Mouse (Mus musculus): ENCODE data around the gene Asic3.

Gene Asic3

GRCm38 (mm10) chr5:24413042-24413693 lies at the start of gene Asic3:
TSS of gene Asic3 (plus strand) at chr5:24413392.
- DNase-seq (ENCODE audit: low spot score in 2 of 2), result no peak

GRCm38 (mm10) chr5:24363467-24363866 lies 49.7 kb upstream of the Asic3 start:
- DNase-seq (ENCODE audit: low spot score in 2 of 2), result no peak

GRCm38 (mm10) chr5:24364061-24364460 lies 49.1 kb upstream of the Asic3 start:
- DNase-seq (ENCODE audit: low spot score in 2 of 2), result no peak

GRCm38 (mm10) chr5:24364508-24364907 lies 48.7 kb upstream of the Asic3 start, which contains the start of gene Nos3:
TSS of gene Nos3 (plus strand) at chr5:24364810.
- no peak for DNase-seq (ENCODE audit: low spot score in 2 of 2)

- no peak for DNase-seq (ENCODE audit: low spot score in 2 of 2)
Measured at GRCm38 (mm10) chr5:24364963-24365362, 48.2 kb upstream of the Asic3 start.

GRCm38 (mm10) chr5:24365528-24365927 lies 47.7 kb upstream of the Asic3 start:
- DNase-seq (ENCODE audit: low spot score in 2 of 2), result no peak

- DNase-seq (ENCODE audit: low spot score in 2 of 2), result no peak
Measured at GRCm38 (mm10) chr5:24366426-24366825, 46.8 kb upstream of the Asic3 start.

GRCm38 (mm10) chr5:24369767-24370166 lies 43.4 kb upstream of the Asic3 start:
- DNase-seq (ENCODE audit: low spot score in 2 of 2), result no peak

GRCm38 (mm10) chr5:24373807-24374206 lies 39.4 kb upstream of the Asic3 start:
- DNase-seq (ENCODE audit: low spot score in 2 of 2), result no peak

- DNase-seq (ENCODE audit: low spot score in 2 of 2), result no peak
Measured at GRCm38 (mm10) chr5:24374216-24374615, 39.0 kb upstream of the Asic3 start.

GRCm38 (mm10) chr5:24374666-24375328 lies 38.4 kb upstream of the Asic3 start:
- no peak for DNase-seq (ENCODE audit: low spot score in 2 of 2)

GRCm38 (mm10) chr5:24378700-24379099 lies 34.5 kb upstream of the Asic3 start:
- no peak for DNase-seq (ENCODE audit: low spot score in 2 of 2)

GRCm38 (mm10) chr5:24379501-24379900 lies 33.7 kb upstream of the Asic3 start:
- DNase-seq (ENCODE audit: low spot score in 2 of 2), result peak in 1 of 2 experiments; percentile 33

- DNase-seq (ENCODE audit: low spot score in 2 of 2), result no peak
Measured at GRCm38 (mm10) chr5:24380499-24380898, 32.7 kb upstream of the Asic3 start.

- no peak for DNase-seq (ENCODE audit: low spot score in 2 of 2)
Measured at GRCm38 (mm10) chr5:24381486-24381885, 31.7 kb upstream of the Asic3 start.

GRCm38 (mm10) chr5:24381988-24382387 lies 31.2 kb upstream of the Asic3 start:
- no peak for DNase-seq (ENCODE audit: low spot score in 2 of 2)

GRCm38 (mm10) chr5:24383026-24383859 lies 29.9 kb upstream of the Asic3 start:
- DNase-seq (ENCODE audit: low spot score in 2 of 2), result peak; percentile 92 to 94

- peak; percentile 48 to 54 for DNase-seq (ENCODE audit: low spot score in 2 of 2)
Measured at GRCm38 (mm10) chr5:24384407-24384806, 28.8 kb upstream of the Asic3 start.

- DNase-seq (ENCODE audit: low spot score in 2 of 2), result no peak
Measured at GRCm38 (mm10) chr5:24385374-24385773, 27.8 kb upstream of the Asic3 start.

- DNase-seq (ENCODE audit: low spot score in 2 of 2), result no peak
Measured at GRCm38 (mm10) chr5:24385887-24386550, 27.2 kb upstream of the Asic3 start.

GRCm38 (mm10) chr5:24387264-24388241 lies 25.6 kb upstream of the Asic3 start:
- DNase-seq (ENCODE audit: low spot score in 2 of 2), result peak; percentile 63 to 72

Data from right cerebral cortex, adult 2 months (tissue).